Mouse (Mus musculus): ENCODE data around the gene Mad2l2. TPM values are rescaled to one million over a fixed set of nuclear protein-coding genes. Genes with fewer than 3 reads are reported as not detected.
"Not testable (repeated sequence)": the region's sequence is repeated elsewhere in the genome, so short reads cannot be mapped to it uniquely, and the experiment has no call there.

Gene Mad2l2
- polyA plus RNA-seq, 1 experiment from 2014 or later: 18.8 TPM

DNA sequence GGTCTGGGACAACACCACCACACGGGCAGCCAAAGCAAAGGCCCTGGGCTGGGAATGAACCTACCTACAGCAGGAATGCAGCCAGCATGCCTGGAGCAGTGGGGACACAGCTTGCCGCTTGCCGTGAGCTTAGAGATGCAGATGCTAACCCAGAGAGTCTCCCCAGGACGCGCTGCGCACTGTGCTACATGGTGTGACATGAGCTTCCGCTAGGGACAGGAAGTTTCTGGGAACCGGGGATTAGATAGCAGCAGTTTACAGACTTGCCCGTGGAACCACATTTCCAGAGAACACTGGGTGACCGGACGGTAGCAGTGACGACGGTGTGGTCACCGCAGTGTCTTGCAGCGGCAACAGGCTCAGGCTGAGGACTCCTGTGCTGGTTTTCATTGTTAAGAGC is 39.4 kb downstream of the Mad2l2 start:
- Histone ChIP-seq H3K27ac (ENCODE audit: low read depth) (no peak overlapping the region), H3K9ac (replicated peaks) (no peak overlapping the region), H3K36me3 (replicated peaks; ENCODE audit: insufficient read depth, low read length) (no peaks in the 10 kb centered on the region), H3K4me3 (ENCODE audit: low read depth, low read length) (no peak overlapping the region), H3K4me1 (ENCODE audit: insufficient read depth) (no peaks in the 10 kb centered on the region), H3K27me3 (ENCODE audit: insufficient read depth, low read length) (peaks cover 75% of the 10 kb centered on the region), H3K9me3 (ENCODE audit: low read length) (no peaks in the 10 kb centered on the region), H3K4me2 (ENCODE audit: low read depth, low read length) (no peak overlapping the region)
- ATAC-seq (peak; percentile 16; the same call in 1 of the 2 replicates), DNase-seq (no peak)
- WGBS (ENCODE audit: insufficient replicate concordance): 12% methylated on average over 15 of the region's 15 CpGs
- TF ChIP-seq EP300 (IDR thresholded peaks at IDR 0.05; ENCODE audit: low read depth): no peak
- TF ChIP-seq CTCF (IDR thresholded peaks at IDR 0.05; ENCODE audit: low read depth): no peak

DNA sequence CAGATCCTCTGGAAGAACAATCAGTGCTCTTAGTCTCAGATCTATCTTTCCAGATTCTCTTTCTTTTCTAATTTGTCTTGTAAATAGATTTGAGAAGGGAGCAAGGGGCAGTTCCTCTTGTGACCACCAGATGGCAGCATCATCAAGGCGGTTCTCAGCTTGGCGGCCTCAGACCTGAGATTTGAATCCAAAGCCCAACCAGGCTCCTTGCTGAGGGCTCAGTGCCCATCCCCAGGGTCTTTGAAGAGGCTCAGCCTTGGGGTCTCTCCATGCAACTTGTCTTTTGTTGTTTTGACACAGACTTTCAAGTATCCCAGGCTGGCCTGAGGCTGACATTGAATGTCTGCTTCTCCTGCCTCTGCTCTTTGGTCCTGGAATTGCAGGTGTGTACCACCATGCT is 40.7 kb downstream of the Mad2l2 start:
- H3K36me3 ChIP-seq (replicated peaks; ENCODE audit: insufficient read depth, low read length): no peaks in the 10 kb centered on the region
- no peaks in the 10 kb centered on the region for H3K9me3 ChIP-seq (ENCODE audit: low read length)
- H3K27me3 ChIP-seq (ENCODE audit: insufficient read depth, low read length): peaks cover 73% of the 10 kb centered on the region
- H3K4me2 ChIP-seq (ENCODE audit: low read depth, low read length): no peak overlapping the region
- ATAC-seq (no peak), DNase-seq (peak; percentile 60)
- H3K27ac ChIP-seq (ENCODE audit: low read depth): no peak overlapping the region
- H3K4me3 ChIP-seq (ENCODE audit: low read depth, low read length): no peak overlapping the region
- no peaks in the 10 kb centered on the region for H3K4me1 ChIP-seq (ENCODE audit: insufficient read depth)
- TF ChIP-seq CTCF (IDR thresholded peaks at IDR 0.05; ENCODE audit: low read depth): peak; percentile 97
- no peak for TF ChIP-seq EP300 (IDR thresholded peaks at IDR 0.05; ENCODE audit: low read depth)
- H3K9ac ChIP-seq (replicated peaks): no peak overlapping the region
- 2% methylated on average over 2 of the region's 2 CpGs for WGBS (ENCODE audit: insufficient replicate concordance)

DNA sequence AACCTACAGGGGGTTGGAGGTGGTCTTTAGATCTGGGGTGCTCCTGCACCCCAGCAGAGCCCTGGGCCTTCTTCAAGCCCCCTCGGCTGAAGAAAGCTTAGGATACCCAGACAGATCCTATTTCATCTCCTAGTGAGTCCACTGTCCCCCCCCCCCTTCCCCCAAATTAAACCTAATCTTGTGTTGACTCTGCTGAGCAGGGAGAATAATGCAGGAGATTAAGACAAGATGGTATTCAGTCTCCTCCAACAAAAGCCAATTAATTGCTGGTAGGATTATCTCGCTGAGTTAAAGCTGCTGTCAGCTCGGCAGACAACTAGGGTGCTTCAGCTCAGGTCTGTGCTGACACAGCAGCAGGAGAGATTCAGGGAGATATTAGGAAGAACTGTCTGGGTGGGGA is 41.1 kb downstream of the Mad2l2 start:
- no peak overlapping the region for H3K4me3 ChIP-seq (ENCODE audit: low read depth, low read length)
- TF ChIP-seq CTCF (IDR thresholded peaks at IDR 0.05; ENCODE audit: low read depth) (no peak), EP300 (IDR thresholded peaks at IDR 0.05; ENCODE audit: low read depth) (no peak)
- H3K9ac ChIP-seq (replicated peaks): no peak overlapping the region
- peaks cover 73% of the 10 kb centered on the region for H3K27me3 ChIP-seq (ENCODE audit: insufficient read depth, low read length)
- no peak for ATAC-seq
- H3K9me3 ChIP-seq (ENCODE audit: low read length): no peaks in the 10 kb centered on the region
- H3K36me3 ChIP-seq (replicated peaks; ENCODE audit: insufficient read depth, low read length): no peaks in the 10 kb centered on the region
- no peaks in the 10 kb centered on the region for H3K4me1 ChIP-seq (ENCODE audit: insufficient read depth)
- WGBS (ENCODE audit: insufficient replicate concordance): 44% methylated on average over 3 of the region's 3 CpGs
- no peak for DNase-seq
- no peak overlapping the region for H3K27ac ChIP-seq (ENCODE audit: low read depth)
- no peak overlapping the region for H3K4me2 ChIP-seq (ENCODE audit: low read depth, low read length)

DNA sequence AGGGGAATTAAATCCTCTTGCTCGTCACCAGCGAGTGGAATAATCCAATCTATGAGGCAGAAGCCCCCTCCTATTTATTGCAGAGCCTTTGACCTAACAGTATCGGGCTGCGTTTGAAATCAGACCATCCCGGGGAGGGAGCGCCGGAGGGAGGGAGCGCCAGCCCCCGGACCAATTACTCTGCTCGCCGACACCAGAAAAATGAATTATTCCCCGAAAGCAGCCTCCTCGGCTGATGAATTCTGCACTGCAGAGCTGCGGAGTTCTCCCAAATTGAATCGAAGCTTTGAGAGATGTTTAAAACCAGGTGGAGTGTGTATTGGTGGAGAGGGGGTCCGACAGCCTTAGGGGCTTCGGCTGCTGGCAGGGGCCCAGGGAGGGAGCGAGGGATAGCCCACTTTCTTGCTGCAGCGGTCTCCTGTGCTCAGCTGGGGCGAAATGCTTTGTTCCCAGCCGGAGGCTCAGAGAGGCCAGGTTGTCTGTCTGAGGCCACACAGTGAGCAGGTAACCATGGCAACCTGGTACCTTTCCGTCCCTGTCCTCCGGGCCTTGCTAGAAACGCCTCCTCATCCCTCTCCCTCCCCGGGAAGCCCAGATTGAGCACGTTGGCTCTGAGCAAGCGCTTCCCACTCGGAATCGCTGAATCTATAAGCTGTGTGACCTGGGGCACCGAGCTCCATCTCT is 43.8 kb downstream of the Mad2l2 start:
- Histone ChIP-seq H3K27me3 (ENCODE audit: insufficient read depth, low read length) (peaks cover 65% of the 10 kb centered on the region), H3K9me3 (ENCODE audit: low read length) (no peaks in the 10 kb centered on the region), H3K4me2 (ENCODE audit: low read depth, low read length) (no peak overlapping the region), H3K36me3 (replicated peaks; ENCODE audit: insufficient read depth, low read length) (no peaks in the 10 kb centered on the region), H3K9ac (replicated peaks) (no peak overlapping the region), H3K4me3 (ENCODE audit: low read depth, low read length) (no peak overlapping the region), H3K4me1 (ENCODE audit: insufficient read depth) (no peaks in the 10 kb centered on the region), H3K27ac (ENCODE audit: low read depth) (no peak overlapping the region)
- TF ChIP-seq CTCF (IDR thresholded peaks at IDR 0.05; ENCODE audit: low read depth) (no peak), EP300 (IDR thresholded peaks at IDR 0.05; ENCODE audit: low read depth) (no peak)
- DNase-seq (no peak), ATAC-seq (no peak)
- WGBS (ENCODE audit: insufficient replicate concordance): 5% methylated on average over 30 of the region's 30 CpGs

DNA sequence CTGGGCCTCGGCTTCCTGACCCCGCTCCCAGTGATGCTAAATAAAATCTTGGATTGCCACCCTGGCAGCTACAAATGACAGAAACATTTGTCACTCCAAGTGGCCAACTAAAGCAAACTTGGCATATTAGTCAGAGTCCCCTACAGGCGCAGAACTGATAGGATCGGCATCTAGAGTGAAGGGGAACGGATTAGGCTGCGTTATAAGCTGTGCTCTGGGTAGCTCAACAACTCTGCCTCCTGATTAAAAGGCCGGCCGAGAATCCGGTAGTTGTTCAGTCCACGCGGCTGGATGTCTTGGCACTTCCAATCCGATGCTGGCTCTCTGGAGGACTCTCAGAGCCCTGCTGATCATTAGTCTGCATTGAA is 44.3 kb downstream of the Mad2l2 start:
- 29% methylated on average over 12 of the region's 12 CpGs for WGBS (ENCODE audit: insufficient replicate concordance)
- peaks cover 62% of the 10 kb centered on the region for H3K27me3 ChIP-seq (ENCODE audit: insufficient read depth, low read length)

DNA sequence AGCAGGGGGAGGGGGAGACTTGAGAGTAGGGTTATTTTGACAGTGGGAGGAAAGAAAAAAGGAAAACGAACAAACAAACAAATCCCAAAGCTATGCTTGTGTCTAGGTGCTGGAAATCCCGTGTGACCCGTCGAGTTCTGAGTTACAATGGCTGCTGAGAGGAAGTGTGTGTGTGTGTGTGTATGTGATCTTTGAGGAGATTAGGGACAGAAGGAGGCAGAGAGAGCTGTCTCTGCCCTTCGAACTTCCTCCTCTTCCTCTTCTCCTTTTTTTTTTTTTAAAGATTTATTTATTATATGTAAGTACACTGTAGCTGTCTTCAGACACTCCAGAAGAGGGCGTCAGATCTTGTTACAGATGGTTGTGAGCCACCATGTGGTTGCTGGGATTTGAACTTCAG is 46.4 kb downstream of the Mad2l2 start:
- not testable (repeated sequence) for H3K9ac ChIP-seq (replicated peaks); DNase-seq; ATAC-seq; H3K4me1 ChIP-seq (ENCODE audit: insufficient read depth); H3K4me3 ChIP-seq (ENCODE audit: low read depth, low read length); H3K9me3 ChIP-seq (ENCODE audit: low read length); H3K36me3 ChIP-seq (replicated peaks; ENCODE audit: insufficient read depth, low read length); H3K4me2 ChIP-seq (ENCODE audit: low read depth, low read length); H3K27ac ChIP-seq (ENCODE audit: low read depth)
- H3K27me3 ChIP-seq (ENCODE audit: insufficient read depth, low read length): peaks cover 44% of the 10 kb centered on the region
- 25% methylated on average over 5 of the region's 6 CpGs for WGBS (ENCODE audit: insufficient replicate concordance)

More for the DNA sequence above, 44.3 kb downstream of the Mad2l2 start:
- no peaks in the 10 kb centered on the region for H3K9me3 ChIP-seq (ENCODE audit: low read length)
- no peaks in the 10 kb centered on the region for H3K36me3 ChIP-seq (replicated peaks; ENCODE audit: insufficient read depth, low read length)
- H3K27ac ChIP-seq (ENCODE audit: low read depth): no peak overlapping the region
- TF ChIP-seq EP300 (IDR thresholded peaks at IDR 0.05; ENCODE audit: low read depth) (no peak), CTCF (IDR thresholded peaks at IDR 0.05; ENCODE audit: low read depth) (no peak)
- H3K4me2 ChIP-seq (ENCODE audit: low read depth, low read length): no peak overlapping the region
- H3K4me1 ChIP-seq (ENCODE audit: insufficient read depth): no peaks in the 10 kb centered on the region
- ATAC-seq: no peak
- no peak overlapping the region for H3K9ac ChIP-seq (replicated peaks)
- H3K4me3 ChIP-seq (ENCODE audit: low read depth, low read length): no peak overlapping the region
- DNase-seq: no peak

DNA sequence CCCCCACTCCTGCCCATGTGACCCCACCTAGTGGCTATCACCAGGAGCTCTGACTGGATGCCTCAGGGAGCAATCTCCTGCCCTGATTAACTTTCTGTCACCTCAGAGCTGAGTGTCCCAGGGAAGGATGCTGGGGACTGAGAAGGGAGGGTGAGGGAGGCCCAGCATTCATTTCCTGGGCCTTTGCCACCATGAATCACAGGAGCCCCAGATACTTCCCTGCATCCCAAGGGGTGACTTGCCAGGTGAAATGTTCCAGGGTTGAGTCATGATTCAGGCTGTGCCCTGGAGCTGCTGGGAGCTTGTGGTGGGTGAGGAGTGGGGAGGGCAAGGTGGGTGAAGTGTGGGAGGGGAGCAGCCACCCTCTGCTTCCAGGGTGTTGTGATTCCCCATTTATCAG is 47.5 kb downstream of the Mad2l2 start:
- Histone ChIP-seq H3K9ac (replicated peaks) (no peak overlapping the region), H3K27ac (ENCODE audit: low read depth) (no peak overlapping the region), H3K36me3 (replicated peaks; ENCODE audit: insufficient read depth, low read length) (no peaks in the 10 kb centered on the region), H3K4me1 (ENCODE audit: insufficient read depth) (no peaks in the 10 kb centered on the region), H3K4me2 (ENCODE audit: low read depth, low read length) (no peak overlapping the region), H3K4me3 (ENCODE audit: low read depth, low read length) (no peak overlapping the region), H3K27me3 (ENCODE audit: insufficient read depth, low read length) (peaks cover 35% of the 10 kb centered on the region), H3K9me3 (ENCODE audit: low read length) (no peaks in the 10 kb centered on the region)
- ATAC-seq: no peak
- no peak for DNase-seq
- TF ChIP-seq EP300 (IDR thresholded peaks at IDR 0.05; ENCODE audit: low read depth) (no peak), CTCF (IDR thresholded peaks at IDR 0.05; ENCODE audit: low read depth) (no peak)

All from liver, postnatal 0 days (tissue).